Mouse (Mus musculus): ENCODE measurements around the gene Trpc3. TPM values are rescaled to one million over a fixed set of nuclear protein-coding genes. Genes with fewer than 3 reads are reported as not detected.
A peak's percentile ranks its signal among the peaks of the same experiment; 100 is the strongest.
"Not testable (repeated sequence)": the region's sequence is repeated elsewhere in the genome, so short reads cannot be mapped to it uniquely, and the experiment has no call there.

Gene Trpc3
- total RNA-seq (2015) (not detected in 2 replicates), total RNA-seq (2017) (not detected in 2 replicates)

DNA sequence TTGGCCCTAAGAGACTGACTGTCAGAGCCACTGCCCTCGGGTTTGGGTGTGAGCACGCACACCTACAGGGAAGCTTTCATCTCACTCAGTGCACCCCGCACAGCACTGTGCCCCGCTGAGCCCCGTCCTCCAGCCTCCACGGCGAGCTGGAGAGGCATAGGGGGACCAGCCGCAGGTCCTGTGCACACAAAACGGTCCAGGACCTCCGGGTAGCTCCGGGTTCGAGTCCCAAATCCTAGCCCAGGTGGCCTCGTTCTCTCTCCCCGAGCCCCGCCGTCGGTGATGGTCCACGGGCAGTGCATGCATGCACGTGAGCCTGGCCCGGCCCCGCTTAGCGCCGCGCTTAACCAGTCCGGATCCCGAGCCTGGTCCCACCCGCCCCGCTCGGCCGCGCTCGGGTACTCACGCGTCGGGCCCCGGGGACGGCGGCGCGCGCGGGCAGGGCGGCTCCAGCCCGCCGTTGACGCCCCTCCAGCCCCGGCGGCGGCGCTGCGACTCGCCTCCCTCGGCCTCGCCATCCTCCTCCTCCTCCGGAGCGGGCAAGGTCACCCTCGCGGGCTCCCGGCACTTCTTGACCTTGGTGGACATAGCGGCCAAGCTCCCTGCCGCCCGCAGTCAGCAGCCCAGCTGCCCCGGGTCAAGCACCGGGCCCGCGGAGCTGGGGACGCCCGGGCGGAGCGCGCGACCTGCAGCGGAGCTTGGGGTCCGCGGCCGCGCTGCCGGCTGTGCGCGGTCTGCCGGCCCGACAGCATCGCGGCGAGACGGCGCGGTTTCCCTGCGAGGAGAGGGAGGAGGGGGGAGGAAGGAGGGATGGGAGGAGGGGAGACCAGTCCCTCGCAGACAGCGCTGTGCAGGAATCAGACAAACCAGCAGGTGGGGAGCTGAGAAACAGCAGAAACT is at the start of gene Trpc3:
Gene Trpc3 (minus strand): TSS at position 776 of the 900 bp plus-strand sequence.
- ATAC-seq (replicated peaks; ENCODE audit: poor library complexity), result peak; percentile 54

DNA sequence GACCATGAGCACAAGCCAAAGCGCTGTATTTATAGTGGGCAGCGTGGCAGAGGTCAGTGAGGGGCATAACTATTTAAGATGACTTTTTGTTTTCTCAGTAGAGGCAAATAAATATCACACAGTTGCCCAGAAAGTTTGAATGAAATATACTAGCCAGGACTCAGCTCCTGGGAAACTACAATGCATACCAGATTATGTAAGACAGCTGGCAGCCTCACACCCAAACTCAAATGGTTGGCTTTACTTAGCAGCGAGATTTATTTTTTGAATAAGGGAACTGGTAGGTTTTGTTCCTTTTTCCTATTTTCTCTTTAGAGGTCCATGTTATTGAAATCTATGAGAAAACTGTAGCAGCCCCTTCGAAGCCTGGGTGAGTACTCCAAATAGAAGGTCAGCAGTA is 48.1 kb upstream of the Trpc3 start:
- ATAC-seq (replicated peaks; ENCODE audit: poor library complexity), result no peak

DNA sequence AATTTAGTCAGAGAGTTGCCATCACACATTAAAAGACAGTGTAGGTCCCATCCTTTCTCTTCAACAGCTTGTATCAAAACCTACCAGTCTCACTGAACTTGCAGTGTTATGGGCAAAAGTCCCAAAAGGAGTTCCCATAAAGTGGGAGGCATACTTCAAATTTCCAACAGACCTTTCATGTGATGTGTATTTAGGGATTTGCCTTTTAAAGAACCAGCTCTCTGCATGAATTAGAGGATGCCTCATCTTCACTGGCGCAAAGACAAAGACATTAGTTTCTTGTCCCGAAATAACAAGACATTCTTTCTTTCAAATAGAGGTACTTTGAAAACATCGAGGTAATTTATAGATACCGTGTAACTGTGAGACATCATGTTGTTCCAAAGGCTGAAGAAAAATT is 43.1 kb upstream of the Trpc3 start:
- ATAC-seq (replicated peaks; ENCODE audit: poor library complexity), result no peak

DNA sequence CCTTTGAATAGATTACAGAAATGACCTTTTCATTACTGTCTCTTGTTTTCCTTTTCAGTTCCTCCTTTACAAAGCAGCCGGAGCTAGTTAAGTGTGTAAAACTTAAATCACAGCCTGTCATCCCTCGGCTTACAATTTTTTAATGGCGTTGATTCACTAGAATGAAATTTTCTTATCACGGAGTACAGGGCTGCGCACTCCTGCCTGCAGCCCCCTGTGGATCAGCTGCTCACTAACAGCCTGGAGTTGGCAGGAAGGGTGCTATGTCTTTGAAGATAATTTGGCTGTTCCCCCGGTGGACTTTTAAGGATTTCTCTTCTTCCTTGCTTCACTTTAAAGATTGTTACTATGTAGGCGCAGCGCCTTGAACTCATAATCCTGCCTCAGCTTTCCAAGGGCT is 36.6 kb upstream of the Trpc3 start:
- no peak for ATAC-seq (replicated peaks; ENCODE audit: poor library complexity)

DNA sequence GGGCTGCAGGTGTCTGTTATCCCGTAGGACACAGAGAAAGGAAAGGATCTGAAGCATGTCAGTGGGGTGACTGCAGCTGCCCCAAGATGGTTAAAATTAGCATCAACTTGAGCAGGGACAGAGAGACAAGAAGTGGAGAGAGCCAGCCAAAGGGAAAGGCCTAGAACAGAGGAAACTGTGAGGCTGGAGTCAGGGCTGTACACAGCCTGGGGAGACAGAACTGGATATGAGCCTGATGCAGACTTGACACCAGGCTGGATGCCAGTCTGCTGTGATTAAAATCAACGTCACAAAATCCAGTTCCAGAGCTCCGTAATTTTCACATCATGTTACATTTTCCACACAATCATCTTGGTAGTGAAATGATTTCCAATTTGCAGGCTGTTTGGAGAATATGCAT is 31.9 kb upstream of the Trpc3 start:
- ATAC-seq (replicated peaks; ENCODE audit: poor library complexity), result no peak

DNA sequence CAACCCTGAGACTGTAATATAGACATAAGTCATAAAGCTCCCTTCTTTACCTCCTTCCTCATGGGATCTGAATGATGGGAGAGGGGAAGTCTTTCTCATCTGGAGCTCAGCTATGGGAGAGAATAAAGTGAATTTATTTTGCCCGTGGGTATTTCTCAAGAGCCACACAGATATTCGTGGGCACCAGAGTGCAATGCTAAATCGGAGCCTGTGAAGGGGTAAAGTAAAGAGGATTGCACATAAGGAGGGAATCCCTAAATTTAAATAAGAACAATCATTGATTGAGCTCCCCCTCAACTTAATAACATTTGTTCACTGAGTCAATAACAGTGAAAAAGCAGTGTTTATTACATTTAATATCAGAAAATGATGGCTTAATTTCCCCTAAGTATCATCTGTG is 19.6 kb upstream of the Trpc3 start:
- ATAC-seq (replicated peaks; ENCODE audit: poor library complexity), result no peak

DNA sequence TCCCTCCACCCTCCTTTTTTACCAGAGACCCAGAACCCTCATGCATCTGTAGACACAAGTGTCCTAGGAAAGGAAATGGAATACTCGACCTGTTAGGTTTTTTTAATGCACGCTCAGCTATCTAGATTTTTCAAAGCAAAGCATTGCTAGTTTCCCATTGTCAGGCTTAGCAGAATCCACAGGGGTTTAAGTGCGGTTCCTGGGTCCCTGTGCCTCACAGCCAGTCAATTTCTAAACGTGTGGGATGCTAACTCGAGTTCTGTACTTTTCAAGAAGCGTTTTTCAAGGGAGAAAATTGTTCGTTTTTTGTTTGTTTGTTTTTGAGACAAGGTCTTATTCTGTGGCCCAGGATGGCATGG is 304 bp upstream of the Trpc3 start:
- no peak for ATAC-seq (replicated peaks; ENCODE audit: poor library complexity)

DNA sequence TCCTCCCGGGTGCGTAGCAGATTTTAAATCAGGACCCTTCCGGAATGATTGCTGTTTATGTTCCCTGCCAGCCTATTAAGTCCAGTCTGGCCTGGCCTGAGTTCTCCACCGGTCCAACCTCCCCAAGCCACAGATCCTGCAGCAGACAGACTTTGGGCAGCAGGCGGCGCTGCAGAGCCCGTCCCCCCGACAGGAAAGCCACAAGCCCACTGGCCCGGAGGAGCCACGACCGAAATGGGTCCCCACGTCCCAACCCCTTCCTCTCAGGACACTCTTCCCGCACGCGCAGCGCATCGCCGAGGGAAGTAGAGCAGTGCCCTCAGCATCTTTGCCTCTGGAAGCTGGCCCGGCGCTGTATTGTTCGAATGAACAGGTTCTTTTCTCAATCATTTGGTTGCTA is 1.1 kb downstream of the Trpc3 start:
- peak; percentile 90 for ATAC-seq (replicated peaks; ENCODE audit: poor library complexity)

DNA sequence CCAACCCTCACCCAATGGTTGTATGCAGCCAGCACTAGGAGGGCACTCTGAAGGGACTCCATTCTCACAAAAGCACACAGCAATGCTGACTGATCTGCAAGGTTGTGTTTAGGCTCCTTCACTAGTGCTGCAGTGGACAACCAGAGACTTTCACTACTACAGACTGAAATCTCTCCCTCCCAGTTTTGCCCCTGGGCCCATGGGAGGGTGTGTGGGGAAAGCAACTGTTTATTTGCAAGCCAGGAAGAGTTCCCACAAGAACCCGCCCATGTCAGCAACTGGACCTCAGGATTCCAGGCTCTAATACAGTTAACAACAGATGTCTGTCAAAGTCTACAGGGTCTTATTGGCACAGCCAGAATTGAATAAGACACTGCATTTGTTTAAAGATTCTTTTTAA is 14.1 kb downstream of the Trpc3 start:
- ATAC-seq (replicated peaks; ENCODE audit: poor library complexity), result no peak

DNA sequence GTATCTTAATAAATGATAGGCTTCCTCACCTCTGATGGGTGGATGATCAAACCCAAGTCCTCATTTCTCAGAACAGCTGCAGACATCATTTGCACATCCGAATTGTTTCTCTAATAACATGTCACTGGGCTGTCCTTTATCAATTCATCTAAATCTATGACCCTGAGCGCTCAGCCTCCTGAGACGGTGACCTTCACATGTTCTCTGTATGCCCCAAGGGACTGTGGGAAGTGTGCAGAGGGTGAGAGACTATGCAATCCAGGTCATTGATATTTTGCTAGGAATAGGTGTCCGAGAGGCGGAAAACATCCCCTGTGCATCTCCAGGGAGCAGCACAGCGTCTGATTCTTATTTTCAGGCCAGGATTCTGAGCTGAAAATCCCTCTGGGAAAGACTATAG is 22.2 kb downstream of the Trpc3 start:
- ATAC-seq (replicated peaks; ENCODE audit: poor library complexity), result no peak

DNA sequence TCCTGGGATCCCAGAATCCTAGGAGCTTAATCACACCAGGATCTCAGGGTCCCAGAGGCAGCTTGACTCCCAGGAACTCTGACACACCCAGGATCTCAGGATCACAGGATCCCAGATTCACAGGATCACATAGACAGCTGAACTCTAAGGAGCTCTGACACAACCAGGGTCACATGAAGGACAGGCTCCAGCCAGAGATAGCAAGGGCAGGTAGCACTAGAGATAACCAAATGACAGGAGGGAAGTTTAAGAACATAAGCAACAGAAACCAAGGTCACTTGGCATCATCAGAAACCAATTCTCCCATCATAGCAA is 44.8 kb downstream of the Trpc3 start:
- not testable (repeated sequence) for ATAC-seq (replicated peaks; ENCODE audit: poor library complexity)

DNA sequence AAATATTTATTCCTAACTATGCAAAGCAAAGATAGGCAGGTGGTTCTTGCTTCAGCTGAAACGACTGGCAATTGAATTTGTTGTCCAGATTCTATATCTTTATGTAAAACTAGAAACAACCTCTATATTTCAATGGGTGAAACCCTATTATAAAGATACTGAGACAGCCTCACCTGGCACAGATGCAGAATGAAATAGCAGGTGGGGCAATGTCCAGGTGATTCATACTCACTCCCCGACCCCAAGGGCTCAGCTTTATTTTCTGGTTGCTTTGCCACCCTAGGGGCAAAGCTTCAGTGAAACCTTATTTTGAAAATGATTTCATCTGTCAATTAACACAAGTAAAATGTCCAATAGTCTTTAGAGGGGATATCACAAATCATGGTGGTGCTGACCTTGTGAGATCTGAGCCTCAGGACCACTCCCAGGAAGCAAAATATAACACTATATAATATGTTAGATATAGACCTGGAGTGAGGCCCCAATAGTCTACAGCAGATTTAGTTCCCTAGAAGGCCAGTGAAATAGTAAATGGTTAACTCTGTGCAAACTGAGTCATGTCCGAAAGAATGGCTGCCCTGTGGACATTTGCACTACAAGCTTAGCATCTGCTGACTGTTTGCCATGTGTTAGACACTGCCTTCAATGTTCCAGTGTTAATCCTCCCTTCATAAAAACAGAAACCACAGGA is 45.3 kb downstream of the Trpc3 start:
- no peak for ATAC-seq (replicated peaks; ENCODE audit: poor library complexity)

DNA sequence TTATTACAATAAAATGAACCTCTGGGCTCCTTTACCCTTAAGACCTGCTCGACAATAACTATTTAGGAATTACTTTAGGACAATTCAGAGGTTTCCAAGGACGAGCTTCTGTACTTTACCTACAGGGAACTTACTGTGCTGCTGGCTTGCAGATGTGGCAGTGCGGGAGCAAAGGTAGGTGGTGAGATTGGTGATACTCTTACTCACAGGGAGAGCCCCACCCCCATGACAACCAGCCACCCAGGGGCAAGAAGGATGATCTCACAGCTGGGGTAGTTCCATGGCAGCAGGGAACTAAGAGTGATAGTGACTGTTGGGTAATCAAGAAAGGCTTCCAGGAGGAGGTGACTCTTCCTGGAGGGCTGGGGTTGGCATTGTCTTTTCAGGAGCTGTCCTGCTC is 46.6 kb downstream of the Trpc3 start:
- no peak for ATAC-seq (replicated peaks; ENCODE audit: poor library complexity)

DNA sequence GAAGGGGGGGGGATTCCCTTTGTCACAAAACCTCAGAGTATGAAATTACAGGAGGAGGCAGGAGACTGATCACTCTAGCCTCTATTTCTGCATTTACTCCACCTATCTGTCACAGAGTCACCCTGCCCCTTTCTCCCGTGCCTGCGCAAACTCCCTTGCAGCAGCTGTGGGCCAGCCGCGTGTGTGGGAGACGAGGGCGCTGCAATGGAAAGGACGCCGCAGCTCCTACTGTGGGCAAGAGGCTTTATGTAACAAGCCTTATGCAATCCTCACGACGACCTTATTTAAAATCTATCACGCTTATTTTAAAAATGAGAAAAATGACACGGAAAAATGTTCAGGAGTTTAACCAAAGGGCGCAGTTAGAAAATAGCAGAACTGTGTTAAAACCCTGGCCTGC is 47.2 kb downstream of the Trpc3 start:
- ATAC-seq (replicated peaks; ENCODE audit: poor library complexity), result no peak

DNA sequence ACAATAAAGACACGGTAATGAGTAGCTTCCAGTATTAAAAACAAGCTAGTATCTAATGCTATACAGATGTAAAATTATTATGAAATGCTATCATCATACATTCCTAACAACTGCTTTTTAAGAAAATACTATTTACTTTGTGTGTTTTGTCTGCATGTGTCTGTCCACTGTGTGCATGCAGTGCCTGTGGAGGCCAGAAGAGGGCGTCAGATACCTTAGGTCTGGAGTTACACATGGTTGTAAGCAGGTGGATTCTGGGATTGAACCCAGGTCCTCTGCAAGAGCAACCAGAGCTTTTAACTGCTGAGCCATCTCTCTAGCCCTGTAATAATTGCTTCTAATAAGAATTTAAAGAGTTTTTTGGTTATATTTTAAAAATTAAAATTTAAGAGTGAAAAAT is 49.2 kb downstream of the Trpc3 start:
- ATAC-seq (replicated peaks; ENCODE audit: poor library complexity), result no peak

DNA sequence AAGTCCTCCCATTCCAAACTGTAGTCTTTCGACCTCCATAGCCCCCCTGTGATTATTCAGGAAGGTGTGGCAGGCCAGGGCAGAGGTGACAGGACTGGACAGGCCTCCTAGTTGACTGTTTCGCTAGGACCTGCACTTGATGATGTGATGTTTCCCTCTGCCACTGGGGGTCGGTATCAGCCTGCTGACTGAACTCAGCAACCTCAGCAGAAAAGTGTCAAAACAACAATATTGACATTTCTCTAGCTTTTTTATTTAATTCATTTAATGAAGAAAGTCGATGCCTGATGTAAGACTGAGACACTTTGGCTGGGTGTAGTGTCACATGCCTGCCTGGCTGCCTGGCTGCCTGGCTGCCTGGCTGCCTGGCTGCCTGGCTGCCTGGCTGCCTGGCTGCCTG is 54.5 kb downstream of the Trpc3 start:
- peak; percentile 64 for ATAC-seq (replicated peaks; ENCODE audit: poor library complexity)

DNA sequence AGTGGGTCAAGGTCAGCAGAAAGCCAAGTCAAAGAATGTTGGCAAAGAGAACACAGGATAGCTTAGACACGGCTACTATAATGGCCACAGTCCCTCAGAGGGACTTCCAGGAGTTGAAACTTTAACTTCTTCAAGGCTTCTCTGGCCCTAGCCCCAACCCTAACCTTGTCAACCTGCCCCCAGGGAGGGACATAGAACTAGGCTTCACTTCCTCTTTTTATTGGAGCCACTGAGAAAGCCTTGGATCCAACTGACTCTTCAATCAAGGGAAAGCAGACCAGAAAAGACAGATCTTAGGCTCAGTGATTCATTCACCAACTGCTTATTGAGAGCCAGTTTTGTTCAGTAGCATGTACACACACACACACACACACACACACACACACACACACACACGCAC is 63.2 kb downstream of the Trpc3 start:
- peak; percentile 70 for ATAC-seq (replicated peaks; ENCODE audit: poor library complexity)

DNA sequence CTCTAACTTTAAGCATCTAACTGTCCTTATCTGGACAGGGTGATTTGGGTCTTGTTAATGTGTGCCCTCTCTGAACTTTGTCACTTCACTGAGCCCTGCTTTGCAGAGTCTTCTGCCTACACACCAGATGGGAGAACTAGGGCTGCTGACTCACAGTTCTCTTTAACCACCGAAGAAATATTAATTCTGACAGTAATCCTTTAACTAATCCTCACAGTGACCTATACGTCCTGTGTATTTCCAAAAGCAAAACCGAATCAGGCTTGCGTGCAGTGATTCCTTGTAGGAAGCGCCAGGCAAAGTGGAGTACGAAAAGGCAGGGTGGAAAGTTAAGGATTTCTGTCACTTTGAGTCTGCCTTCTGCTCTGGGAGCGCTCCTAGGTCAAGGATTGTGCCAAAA is 71.8 kb downstream of the Trpc3 start:
- no peak for ATAC-seq (replicated peaks; ENCODE audit: poor library complexity)

DNA sequence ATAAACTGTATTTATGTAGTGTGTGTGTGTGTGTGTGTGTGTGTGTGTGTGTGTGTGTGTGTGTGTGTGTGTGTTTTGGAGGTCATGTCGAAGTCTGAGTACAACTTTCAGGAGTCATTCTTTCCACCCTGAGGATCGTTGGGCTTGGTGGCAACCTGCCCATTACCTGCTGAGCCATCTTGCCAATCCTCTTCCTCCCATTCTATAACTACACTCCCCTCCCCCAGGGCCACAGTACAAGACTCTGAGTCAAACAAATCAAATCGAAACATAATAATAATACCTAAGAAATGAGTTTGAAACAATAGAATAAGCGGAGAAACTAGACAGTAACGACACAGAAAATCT is 76.1 kb downstream of the Trpc3 start:
- no peak for ATAC-seq (replicated peaks; ENCODE audit: poor library complexity)

DNA sequence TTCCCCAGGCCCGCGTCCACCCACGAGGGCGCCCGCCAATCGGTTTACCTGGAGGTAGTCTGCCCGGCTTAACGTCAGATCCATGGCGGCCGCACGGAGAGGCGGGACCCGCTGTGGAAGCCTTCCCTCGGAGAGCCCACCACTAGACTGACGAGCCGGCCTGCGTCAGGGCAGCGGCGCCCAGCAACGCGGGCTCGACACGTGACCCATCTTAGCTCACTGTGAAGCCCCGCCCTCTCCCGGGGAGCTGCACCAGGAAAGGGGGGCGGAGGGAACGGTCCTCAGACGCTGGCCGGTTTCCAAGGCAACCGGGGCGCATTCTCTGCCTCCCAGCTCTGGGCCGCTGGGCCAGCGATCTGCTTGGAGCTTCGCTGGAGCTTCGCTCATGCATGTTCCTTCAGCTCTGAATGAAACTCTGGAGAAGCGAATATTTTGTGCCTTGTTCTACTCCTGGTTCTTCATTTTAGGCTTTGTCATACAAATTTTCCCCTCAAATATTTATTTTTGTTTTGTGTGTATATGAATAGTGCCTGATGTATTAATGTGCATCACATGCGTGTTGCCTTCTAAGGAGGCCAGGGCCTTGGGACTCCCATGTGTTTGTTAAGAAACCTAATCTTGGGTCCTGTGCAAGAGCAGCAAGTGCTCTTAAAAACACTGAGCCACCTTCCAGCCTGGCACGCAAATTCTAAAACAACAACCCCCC is 76.6 kb downstream of the Trpc3 start, which contains the start of gene Bbs7:
Gene Bbs7 (minus strand): TSS at position 276 of the 706 bp plus-strand sequence.
- ATAC-seq (replicated peaks; ENCODE audit: poor library complexity), result peak; percentile 99

DNA sequence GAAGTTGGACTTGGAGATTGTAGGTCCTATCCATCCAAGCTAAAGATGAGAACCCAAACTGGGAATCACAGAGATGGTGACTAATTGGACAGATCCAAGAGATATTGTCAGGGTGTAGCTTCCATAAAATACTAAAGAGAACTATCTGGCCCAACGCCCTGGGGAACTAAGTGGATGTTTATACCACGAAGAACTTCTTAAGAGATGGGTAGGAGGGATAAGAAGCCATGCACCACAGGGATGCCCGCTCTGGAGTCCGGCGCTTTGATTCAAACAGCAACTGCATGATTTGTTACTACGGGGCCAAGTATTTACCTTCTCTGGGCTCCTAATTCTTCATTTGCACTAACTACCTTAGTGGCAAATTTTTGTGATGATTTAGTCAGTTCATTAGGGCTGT is 77.3 kb downstream of the Trpc3 start:
- no peak for ATAC-seq (replicated peaks; ENCODE audit: poor library complexity)

All from megakaryocyte progenitor cell, adult 5-6 weeks (primary cell).